Mouse (Mus musculus): Measurements from ENCODE around the gene Myo5c. TPM values are rescaled to one million over a fixed set of nuclear protein-coding genes. Genes with fewer than 3 reads are reported as not detected.

The Myo5c gene
- polyA plus RNA-seq, 1 experiment from 2014 or later = 18.6 TPM

DNA sequence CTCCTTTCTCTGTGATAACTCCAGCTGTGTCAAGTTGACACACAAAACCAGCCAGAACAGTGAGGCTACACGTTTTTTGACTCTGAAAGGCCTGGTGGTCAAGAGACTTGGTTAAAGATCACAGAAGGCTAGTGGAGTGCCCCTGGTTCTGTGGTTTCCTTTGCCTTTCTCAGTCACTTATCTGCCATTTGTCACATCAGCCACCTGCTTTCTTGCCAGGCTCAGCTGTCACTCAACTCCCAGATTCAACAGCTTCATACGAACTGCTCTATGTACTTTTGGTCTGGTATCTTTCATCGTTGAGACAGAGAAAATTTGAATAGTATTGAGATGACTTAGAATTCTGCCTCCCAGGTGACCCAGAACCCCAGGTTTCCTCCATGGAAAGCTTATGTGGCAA is 21.9 kb downstream of the Myo5c start:
- 39% methylated on average over 3 of the region's 3 CpGs for WGBS
- Histone ChIP-seq H3K36me3 (ENCODE audit: control insufficient read depth, insufficient read depth, low read length) (no peaks in the 10 kb centered on the region), H3K4me2 (ENCODE audit: low read depth, low read length) (no peak overlapping the region), H3K9me3 (replicated peaks; ENCODE audit: control insufficient read depth, low read length) (no peaks in the 10 kb centered on the region), H3K4me1 (ENCODE audit: control insufficient read depth, insufficient read depth, low read length) (0 out of 2 replicates have a peak, but pooled peaks cover 5% of the 10 kb centered on the region), H3K4me3 (replicated peaks; ENCODE audit: low read length) (no peak overlapping the region), H3K9ac (ENCODE audit: low read length) (no peak overlapping the region), H3K27ac (ENCODE audit: low read length) (peak overlapping the region; percentile 33; the same call in 1 of the 2 replicates), H3K27me3 (ENCODE audit: control insufficient read depth, insufficient read depth, low read length) (no peaks in the 10 kb centered on the region)
- no peak for ATAC-seq (ENCODE audit: insufficient read depth, low FRiP score)

DNA sequence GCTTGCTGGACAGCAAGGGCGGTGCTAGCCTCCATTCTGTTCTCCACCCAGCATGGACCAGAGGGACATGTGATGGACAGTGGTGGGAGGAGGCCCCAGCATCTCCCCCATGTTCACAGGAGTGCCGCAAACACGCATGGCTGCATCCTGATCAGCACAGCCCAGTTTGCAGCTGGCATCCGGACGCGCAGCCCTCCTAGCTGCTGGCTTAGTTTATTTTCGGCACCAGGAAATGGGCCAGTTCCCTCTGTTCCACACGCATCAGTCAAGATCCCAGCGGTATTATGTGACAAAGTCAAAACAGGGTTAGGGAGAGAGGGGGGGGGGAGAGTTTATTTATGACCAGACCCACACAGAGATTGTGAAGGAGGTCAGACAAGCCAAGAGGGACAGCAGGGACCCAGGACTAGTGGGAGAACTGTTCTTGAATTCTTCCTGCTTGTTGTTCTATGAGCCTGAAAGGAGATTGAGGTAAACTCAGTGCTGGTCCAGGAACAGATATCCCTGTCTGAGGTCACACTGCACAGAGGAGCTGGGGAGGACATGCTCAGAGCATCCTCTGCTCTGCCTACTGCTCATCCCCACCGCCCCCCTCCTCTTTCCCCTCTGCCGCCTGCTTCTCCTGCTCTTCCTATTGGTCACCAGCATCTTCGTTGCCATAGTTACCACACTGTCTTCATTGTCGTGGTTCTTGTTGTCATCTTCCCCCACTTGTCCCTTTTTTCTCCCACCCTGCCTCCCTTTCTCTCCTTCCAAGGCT is 22.6 kb downstream of the Myo5c start:
- H3K9me3 ChIP-seq (replicated peaks; ENCODE audit: control insufficient read depth, low read length) = no peaks in the 10 kb centered on the region

DNA sequence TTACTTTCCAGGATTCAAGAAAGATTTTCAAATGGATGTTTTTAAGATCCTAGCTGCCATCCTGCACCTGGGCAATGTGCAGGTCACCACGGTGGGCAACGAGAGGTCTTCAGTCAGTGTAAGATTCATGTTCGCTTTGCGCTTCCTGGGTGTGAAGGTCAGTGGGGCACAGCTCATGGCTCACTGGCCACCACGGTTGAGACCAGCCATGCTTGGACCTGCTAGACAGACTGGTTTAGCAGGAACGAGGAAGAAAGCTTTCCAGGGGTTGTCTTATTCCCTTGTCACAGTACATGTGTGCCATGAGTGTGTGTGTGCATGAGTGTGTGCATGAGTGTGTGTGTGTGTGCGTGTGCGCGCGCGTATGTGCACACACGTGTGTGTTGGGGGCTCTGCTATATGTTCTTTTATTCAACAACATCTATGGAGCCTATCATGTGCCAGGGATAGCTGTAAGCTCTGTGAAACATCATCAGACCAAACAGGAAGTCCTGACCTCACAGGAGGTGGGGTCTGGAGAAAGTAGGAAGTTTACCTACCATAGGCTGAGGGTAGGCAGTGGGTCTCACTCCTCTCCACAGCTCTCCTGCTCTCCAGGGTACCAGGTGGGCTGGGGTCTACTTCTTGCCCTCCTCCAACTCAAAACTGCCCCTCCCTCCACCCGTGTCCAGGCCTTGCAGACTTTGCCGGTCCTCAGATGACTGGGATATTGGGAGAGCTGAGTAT is 24.2 kb downstream of the Myo5c start:
- 0 out of 2 replicates have a peak, but pooled peaks have one; percentile 18 for ATAC-seq (ENCODE audit: insufficient read depth, low FRiP score)
- 82% methylated on average over 14 of the region's 14 CpGs for WGBS
- no peaks in the 10 kb centered on the region; the same call in 1 of the 2 replicates for H3K9me3 ChIP-seq (replicated peaks; ENCODE audit: control insufficient read depth, low read length)

More for the DNA sequence above, 22.6 kb downstream of the Myo5c start:
- WGBS = 56% methylated on average over 13 of the region's 13 CpGs
- H3K27me3 ChIP-seq (ENCODE audit: control insufficient read depth, insufficient read depth, low read length) = no peaks in the 10 kb centered on the region
- no peaks in the 10 kb centered on the region for H3K36me3 ChIP-seq (ENCODE audit: control insufficient read depth, insufficient read depth, low read length)
- no peak for ATAC-seq (ENCODE audit: insufficient read depth, low FRiP score)
- H3K27ac ChIP-seq (ENCODE audit: low read length) = peak overlapping the region; percentile 33; the same call in 1 of the 2 replicates
- H3K4me3 ChIP-seq (replicated peaks; ENCODE audit: low read length) = no peak overlapping the region
- H3K4me1 ChIP-seq (ENCODE audit: control insufficient read depth, insufficient read depth, low read length) = 0 out of 2 replicates have a peak, but pooled peaks cover 5% of the 10 kb centered on the region
- no peak overlapping the region for H3K4me2 ChIP-seq (ENCODE audit: low read depth, low read length)
- H3K9ac ChIP-seq (ENCODE audit: low read length) = no peak overlapping the region

DNA sequence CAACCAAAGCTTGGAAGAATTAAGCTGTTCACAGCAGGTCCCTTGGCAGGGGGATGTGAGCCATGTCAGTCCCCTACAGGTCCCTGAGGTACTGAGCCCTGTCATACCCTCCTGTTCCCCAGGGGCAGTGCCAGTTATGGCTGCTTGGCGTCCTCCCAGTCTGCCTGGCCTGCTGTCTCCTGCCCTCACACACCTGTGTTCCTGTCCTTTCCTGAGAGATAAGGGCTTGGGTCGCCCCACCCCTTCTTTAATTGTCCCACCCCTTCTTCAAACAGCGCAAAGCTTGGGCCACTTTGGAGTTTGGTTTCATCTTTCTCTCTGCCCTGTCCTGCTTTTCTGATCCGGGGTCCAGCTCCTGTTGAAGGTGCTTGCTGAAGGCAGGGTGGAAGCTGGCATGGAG is 27.0 kb downstream of the Myo5c start:
- H3K9me3 ChIP-seq (replicated peaks; ENCODE audit: control insufficient read depth, low read length) = no peaks in the 10 kb centered on the region; the same call in 1 of the 2 replicates
- ATAC-seq (ENCODE audit: insufficient read depth, low FRiP score) = no peak
- no peak overlapping the region for H3K9ac ChIP-seq (ENCODE audit: low read length)
- no peaks in the 10 kb centered on the region for H3K27me3 ChIP-seq (ENCODE audit: control insufficient read depth, insufficient read depth, low read length)
- H3K27ac ChIP-seq (ENCODE audit: low read length) = 0 out of 2 replicates have a peak overlapping the region, but pooled peaks have one; percentile 5
- WGBS = 43% methylated on average over 4 of the region's 4 CpGs
- peaks cover 19% of the 10 kb centered on the region for H3K4me1 ChIP-seq (ENCODE audit: control insufficient read depth, insufficient read depth, low read length)
- H3K4me2 ChIP-seq (ENCODE audit: low read depth, low read length) = no peak overlapping the region
- no peak overlapping the region for H3K4me3 ChIP-seq (replicated peaks; ENCODE audit: low read length)
- no peaks in the 10 kb centered on the region for H3K36me3 ChIP-seq (ENCODE audit: control insufficient read depth, insufficient read depth, low read length)

More for the DNA sequence above, 24.2 kb downstream of the Myo5c start:
- H3K9ac ChIP-seq (ENCODE audit: low read length) = no peak overlapping the region
- H3K4me2 ChIP-seq (ENCODE audit: low read depth, low read length) = no peak overlapping the region
- no peak overlapping the region for H3K4me3 ChIP-seq (replicated peaks; ENCODE audit: low read length)
- H3K36me3 ChIP-seq (ENCODE audit: control insufficient read depth, insufficient read depth, low read length) = no peaks in the 10 kb centered on the region
- H3K27me3 ChIP-seq (ENCODE audit: control insufficient read depth, insufficient read depth, low read length) = no peaks in the 10 kb centered on the region
- H3K27ac ChIP-seq (ENCODE audit: low read length) = peak overlapping the region; percentile 1
- peaks cover 7% of the 10 kb centered on the region; the same call in 1 of the 2 replicates for H3K4me1 ChIP-seq (ENCODE audit: control insufficient read depth, insufficient read depth, low read length)

DNA sequence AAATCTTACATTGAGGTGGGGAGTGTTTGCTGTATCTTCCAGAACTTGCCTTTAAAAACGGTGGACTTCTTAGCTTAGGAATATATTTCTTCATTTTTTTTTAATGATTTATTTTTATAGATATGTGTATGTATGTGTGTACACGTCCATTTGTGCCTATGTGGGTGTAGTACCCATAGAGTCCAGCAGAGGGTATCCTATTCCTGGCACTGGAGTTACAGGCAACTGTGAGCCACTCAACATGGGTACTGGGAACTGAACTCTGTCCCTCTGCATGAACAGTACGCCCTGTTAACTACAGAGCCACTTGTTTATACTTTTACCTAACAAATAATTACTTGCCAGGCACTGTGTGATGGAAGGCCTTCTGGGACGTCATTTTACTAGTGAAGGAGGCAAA is 27.8 kb downstream of the Myo5c start:
- H3K9me3 ChIP-seq (replicated peaks; ENCODE audit: control insufficient read depth, low read length) = no peaks in the 10 kb centered on the region; the same call in 1 of the 2 replicates
- no peaks in the 10 kb centered on the region for H3K36me3 ChIP-seq (ENCODE audit: control insufficient read depth, insufficient read depth, low read length)
- H3K4me3 ChIP-seq (replicated peaks; ENCODE audit: low read length) = no peak overlapping the region
- no peak overlapping the region for H3K27ac ChIP-seq (ENCODE audit: low read length)
- H3K4me2 ChIP-seq (ENCODE audit: low read depth, low read length) = no peak overlapping the region
- H3K27me3 ChIP-seq (ENCODE audit: control insufficient read depth, insufficient read depth, low read length) = no peaks in the 10 kb centered on the region
- 87% methylated on average over 4 of the region's 4 CpGs for WGBS
- no peak for ATAC-seq (ENCODE audit: insufficient read depth, low FRiP score)
- H3K4me1 ChIP-seq (ENCODE audit: control insufficient read depth, insufficient read depth, low read length) = peaks cover 16% of the 10 kb centered on the region
- H3K9ac ChIP-seq (ENCODE audit: low read length) = no peak overlapping the region

DNA sequence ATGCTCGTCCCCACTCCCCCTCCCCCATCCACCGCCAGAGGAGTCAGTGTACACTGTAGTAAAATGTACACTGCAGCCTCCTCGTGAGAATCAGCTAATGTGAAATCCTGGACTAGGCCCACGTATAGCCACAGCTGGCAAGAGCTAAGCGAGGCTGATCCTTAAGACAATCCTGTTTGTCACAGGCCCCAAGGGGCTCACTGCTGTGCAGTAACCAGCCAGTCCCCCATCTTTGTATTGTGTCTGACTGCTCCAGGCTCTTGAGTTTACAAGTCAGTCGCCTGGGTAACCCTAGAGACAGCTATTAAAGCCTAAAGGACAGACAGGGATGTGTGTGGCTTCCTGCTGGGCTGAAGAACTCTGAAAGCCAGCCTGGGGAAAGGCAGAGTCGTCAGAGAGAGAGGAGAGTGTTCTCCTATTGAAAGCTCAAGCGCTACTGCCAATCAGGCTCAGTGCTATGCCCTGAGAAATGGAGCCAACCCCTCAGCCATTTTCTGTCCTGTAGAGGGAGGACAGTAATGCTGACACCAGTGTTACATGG is 29.6 kb downstream of the Myo5c start:
- Histone ChIP-seq H3K36me3 (ENCODE audit: control insufficient read depth, insufficient read depth, low read length) (no peaks in the 10 kb centered on the region), H3K4me1 (ENCODE audit: control insufficient read depth, insufficient read depth, low read length) (peaks cover 19% of the 10 kb centered on the region), H3K27me3 (ENCODE audit: control insufficient read depth, insufficient read depth, low read length) (no peaks in the 10 kb centered on the region), H3K27ac (ENCODE audit: low read length) (peak overlapping the region; percentile 49; the same call in 1 of the 2 replicates), H3K9ac (ENCODE audit: low read length) (no peak overlapping the region; the same call in 1 of the 2 replicates), H3K4me2 (ENCODE audit: low read depth, low read length) (no peak overlapping the region), H3K9me3 (replicated peaks; ENCODE audit: control insufficient read depth, low read length) (no peaks in the 10 kb centered on the region; the same call in 1 of the 2 replicates), H3K4me3 (replicated peaks; ENCODE audit: low read length) (no peak overlapping the region)
- WGBS = 27% methylated on average over 8 of the region's 8 CpGs
- ATAC-seq (ENCODE audit: insufficient read depth, low FRiP score) = no peak

DNA sequence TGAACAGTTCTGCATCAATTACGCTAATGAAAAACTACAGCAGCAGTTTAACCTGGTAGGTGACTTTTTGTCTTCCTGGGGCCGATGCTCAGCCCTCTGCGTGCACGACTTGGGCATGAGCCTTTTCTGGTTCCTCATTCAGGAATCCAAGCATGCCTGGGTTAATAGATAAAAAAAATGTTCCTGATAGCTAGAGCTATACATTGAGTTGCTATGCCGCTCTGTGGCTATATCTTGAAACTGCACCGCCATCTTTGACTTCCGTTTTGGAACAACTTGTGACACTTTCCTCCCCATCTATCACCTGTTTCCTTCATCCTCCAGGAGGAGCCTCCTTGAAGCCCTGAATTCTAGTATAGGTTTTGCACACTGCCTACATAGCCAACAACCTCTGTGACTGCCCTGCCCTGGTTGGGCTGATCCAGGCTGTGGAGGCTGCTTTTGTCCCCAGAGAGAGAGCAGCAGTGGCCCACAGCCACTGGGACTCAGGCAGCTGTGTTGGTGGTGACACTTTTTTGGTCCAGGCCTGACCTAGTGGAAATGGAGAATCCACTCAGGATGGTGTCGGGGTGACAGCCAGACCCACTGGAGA is 30.5 kb downstream of the Myo5c start:
- no peak overlapping the region for H3K9ac ChIP-seq (ENCODE audit: low read length)

DNA sequence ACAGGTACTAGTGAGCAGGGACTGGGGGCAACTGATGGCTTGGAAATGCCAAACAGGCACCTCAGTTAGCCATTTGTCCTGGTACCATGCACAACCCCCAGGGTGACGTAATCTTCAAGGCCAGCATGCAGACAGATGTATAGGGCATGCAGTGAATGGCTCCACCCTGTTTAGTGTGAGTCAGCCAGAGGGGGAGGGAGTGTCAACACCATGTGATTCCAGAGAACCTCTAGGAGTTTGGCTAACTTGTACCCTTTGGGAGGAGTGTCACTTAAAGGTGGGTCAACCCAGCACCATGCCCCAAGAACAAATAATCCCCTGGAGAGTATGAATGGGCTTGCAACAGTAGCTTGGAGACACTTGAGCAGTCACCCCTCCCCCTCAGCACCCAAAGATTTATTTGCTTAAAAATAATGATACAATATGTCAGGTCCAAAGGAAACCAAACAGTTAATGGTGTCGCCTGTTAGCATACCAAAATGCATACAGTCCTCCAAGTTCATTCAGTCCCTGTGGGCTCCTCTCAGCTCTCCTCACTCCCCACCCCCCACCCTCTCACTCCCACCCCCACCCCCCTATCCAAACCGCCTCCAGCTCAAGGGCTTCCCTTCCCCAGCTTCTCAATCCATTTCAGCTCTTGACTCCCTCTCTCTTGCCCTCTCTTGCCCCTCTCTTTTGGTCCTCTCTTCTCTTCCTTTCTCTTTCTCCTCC is 32.3 kb downstream of the Myo5c start:
- Histone ChIP-seq H3K9me3 (replicated peaks; ENCODE audit: control insufficient read depth, low read length) (no peaks in the 10 kb centered on the region; the same call in 1 of the 2 replicates), H3K36me3 (ENCODE audit: control insufficient read depth, insufficient read depth, low read length) (no peaks in the 10 kb centered on the region), H3K4me1 (ENCODE audit: control insufficient read depth, insufficient read depth, low read length) (peaks cover 19% of the 10 kb centered on the region), H3K4me3 (replicated peaks; ENCODE audit: low read length) (no peak overlapping the region), H3K27ac (ENCODE audit: low read length) (peak overlapping the region; percentile 76), H3K27me3 (ENCODE audit: control insufficient read depth, insufficient read depth, low read length) (no peaks in the 10 kb centered on the region), H3K4me2 (ENCODE audit: low read depth, low read length) (no peak overlapping the region), H3K9ac (ENCODE audit: low read length) (no peak overlapping the region)
- 31% methylated on average over 3 of the region's 3 CpGs for WGBS
- peak; percentile 97 for ATAC-seq (ENCODE audit: insufficient read depth, low FRiP score)

More for the DNA sequence above, 30.5 kb downstream of the Myo5c start:
- H3K27ac ChIP-seq (ENCODE audit: low read length) = no peak overlapping the region
- WGBS = 64% methylated on average over 8 of the region's 8 CpGs
- no peak overlapping the region for H3K4me3 ChIP-seq (replicated peaks; ENCODE audit: low read length)
- peaks cover 19% of the 10 kb centered on the region for H3K4me1 ChIP-seq (ENCODE audit: control insufficient read depth, insufficient read depth, low read length)
- H3K9me3 ChIP-seq (replicated peaks; ENCODE audit: control insufficient read depth, low read length) = no peaks in the 10 kb centered on the region; the same call in 1 of the 2 replicates
- no peaks in the 10 kb centered on the region for H3K27me3 ChIP-seq (ENCODE audit: control insufficient read depth, insufficient read depth, low read length)
- H3K4me2 ChIP-seq (ENCODE audit: low read depth, low read length) = no peak overlapping the region
- no peaks in the 10 kb centered on the region for H3K36me3 ChIP-seq (ENCODE audit: control insufficient read depth, insufficient read depth, low read length)
- no peak for ATAC-seq (ENCODE audit: insufficient read depth, low FRiP score)
